In genomic region chr1:92751700-92752136, GRCm38 (mm10) we compare ENCODE assay signal across 12 mouse cellular contexts.
A peak's percentile ranks its signal among the peaks of the same experiment; 100 is the strongest.
DNase-seq lines count a peak whose midpoint lies in the region; ATAC-seq lines count a peak whose summit lies in the region.
"Had no signal": no experiment of that assay in that cellular context is flagged by ENCODE, and none has a peak within 500 bp of the region (broad histone marks: within the 10 kb centered on the region; RNA-seq: fewer than 3 reads in every experiment).

No protein-coding gene starts in this region.

- H3K36me3 ChIP-seq in heart, embryonic 12.5 days, result no peaks in the 10 kb centered on the region
- H3K36me3 ChIP-seq in intestine, embryonic 16.5 days (ENCODE audit: control insufficient read depth, insufficient read depth, low read length), result no peaks in the 10 kb centered on the region
- H3K36me3 ChIP-seq: heart, embryonic 13.5 days; midbrain, embryonic 15.5 days had no signal

- no peaks in the 10 kb centered on the region for H3K9me3 ChIP-seq in heart, embryonic 12.5 days (replicated peaks)
- H3K9me3 ChIP-seq in intestine, embryonic 16.5 days (ENCODE audit: control insufficient read depth, low read length), result no peaks in the 10 kb centered on the region
- H3K9me3 ChIP-seq: heart, embryonic 13.5 days; midbrain, embryonic 15.5 days had no signal

- DNase-seq in heart, adult 9 months (ENCODE audit: low spot score in 2 of 2), result no peak
- DNase-seq in urinary bladder, postnatal 14 days (ENCODE audit: low spot score), result peak; percentile 8
- DNase-seq in urinary bladder, adult 2 months (ENCODE audit: low spot score), result no peak
- no peak for DNase-seq in layer of hippocampus, adult 9-11 months
- no peak for DNase-seq in right cerebral cortex, postnatal 14 days
- DNase-seq: kidney, adult 18-20 months; thymus, adult 2 months had no signal

- peaks cover 30% of the 10 kb centered on the region for H3K4me1 ChIP-seq in heart, embryonic 12.5 days (replicated peaks)
- peaks cover 10% of the 10 kb centered on the region for H3K4me1 ChIP-seq in intestine, embryonic 16.5 days (ENCODE audit: control insufficient read depth, insufficient read depth, low read length)
- H3K4me1 ChIP-seq: midbrain, embryonic 15.5 days had no signal

- 50% methylated on average over 4 of the region's 4 CpGs for whole genome bisulfite sequencing in heart, embryonic 12.5 days
- WGBS in intestine, embryonic 16.5 days, result 24% methylated on average over 4 of the region's 4 CpGs

- 0 out of 2 replicates have a peak, but pooled peaks cover 26% of the 10 kb centered on the region for H3K27me3 ChIP-seq in heart, embryonic 12.5 days (replicated peaks)
- no peaks in the 10 kb centered on the region for H3K27me3 ChIP-seq in intestine, embryonic 16.5 days (replicated peaks; ENCODE audit: control insufficient read depth, insufficient read depth, low read length)
- H3K27me3 ChIP-seq: midbrain, embryonic 15.5 days had no signal

- no peak overlapping the region for H3K27ac ChIP-seq in heart, embryonic 12.5 days (ENCODE audit: poor library complexity, severe bottlenecking)
- H3K27ac ChIP-seq in intestine, embryonic 16.5 days (ENCODE audit: low read length), result peak overlapping the region; percentile 60
- H3K27ac ChIP-seq: heart, embryonic 13.5 days; midbrain, embryonic 15.5 days had no signal

- no peak overlapping the region for H3K4me2 ChIP-seq in heart, embryonic 12.5 days
- H3K4me2 ChIP-seq in intestine, embryonic 16.5 days (ENCODE audit: low read depth, low read length), result 0 out of 2 replicates have a peak overlapping the region, but pooled peaks have one; percentile 7
- H3K4me2 ChIP-seq: heart, embryonic 13.5 days; midbrain, embryonic 15.5 days had no signal

- no peak overlapping the region for H3K4me3 ChIP-seq in heart, embryonic 12.5 days
- no peak overlapping the region for H3K4me3 ChIP-seq in intestine, embryonic 16.5 days (ENCODE audit: low read length)
- H3K4me3 ChIP-seq: erythroblast, embryonic 14.5 days; heart, embryonic 13.5 days; midbrain, embryonic 15.5 days had no signal

- ATAC-seq in heart, embryonic 12.5 days (ENCODE audit: insufficient number of reproducible peaks, low FRiP score), result peak; percentile 9; the same call in 1 of the 2 replicates
- ATAC-seq in intestine, embryonic 16.5 days, result peak; percentile 78
- ATAC-seq: midbrain, embryonic 15.5 days had no signal

- H3K9ac ChIP-seq in heart, embryonic 12.5 days, result no peak overlapping the region
- H3K9ac ChIP-seq in intestine, embryonic 16.5 days (ENCODE audit: low read depth, low read length), result peak overlapping the region; percentile 36; the same call in 1 of the 2 replicates
- H3K9ac ChIP-seq: heart, embryonic 13.5 days; midbrain, embryonic 15.5 days had no signal
